Mouse (Mus musculus): ENCODE measurements around the gene Fancc. TPM values are rescaled to one million over a fixed set of nuclear protein-coding genes. Genes with fewer than 3 reads are reported as not detected.
A peak's percentile ranks its signal among the peaks of the same experiment; 100 is the strongest.

Fancc gene
- 10 to 100 TPM in 2 of 3 experiments, 1 to 10 TPM in 1; 8.5 to 18.0 (median 14.4) TPM for polyA plus RNA-seq (2017; shearing (Covaris generic))

GRCm38 (mm10) chr13:63496646-63497582 lies at the start of gene Fancc:
Fancc (minus strand) TSS chr13:63497278.
- ATAC-seq: peak; percentile 48

DNA sequence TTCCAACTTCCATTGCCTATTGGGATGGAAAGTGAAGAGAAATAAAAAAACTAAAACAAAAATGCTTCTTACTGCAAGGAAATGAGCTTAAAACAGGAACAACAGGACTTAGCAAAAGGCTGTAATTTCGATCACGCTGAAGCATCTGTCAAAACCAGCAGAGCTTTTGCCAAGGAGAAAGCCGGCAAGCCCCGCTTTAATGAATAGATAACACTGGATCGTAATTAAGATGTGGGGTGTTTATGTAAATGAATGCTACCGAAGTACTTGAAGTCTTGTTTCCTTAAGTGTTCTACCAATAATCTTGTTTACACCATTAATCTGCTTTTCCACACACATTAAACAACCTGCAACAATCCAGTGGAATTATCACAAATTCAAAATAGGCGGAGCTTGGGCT lies 48.2 kb upstream of the Fancc start:
- no peak for ATAC-seq

GRCm38 (mm10) chr13:63544967-63545253 lies 47.8 kb upstream of the Fancc start:
- no peak for ATAC-seq

DNA sequence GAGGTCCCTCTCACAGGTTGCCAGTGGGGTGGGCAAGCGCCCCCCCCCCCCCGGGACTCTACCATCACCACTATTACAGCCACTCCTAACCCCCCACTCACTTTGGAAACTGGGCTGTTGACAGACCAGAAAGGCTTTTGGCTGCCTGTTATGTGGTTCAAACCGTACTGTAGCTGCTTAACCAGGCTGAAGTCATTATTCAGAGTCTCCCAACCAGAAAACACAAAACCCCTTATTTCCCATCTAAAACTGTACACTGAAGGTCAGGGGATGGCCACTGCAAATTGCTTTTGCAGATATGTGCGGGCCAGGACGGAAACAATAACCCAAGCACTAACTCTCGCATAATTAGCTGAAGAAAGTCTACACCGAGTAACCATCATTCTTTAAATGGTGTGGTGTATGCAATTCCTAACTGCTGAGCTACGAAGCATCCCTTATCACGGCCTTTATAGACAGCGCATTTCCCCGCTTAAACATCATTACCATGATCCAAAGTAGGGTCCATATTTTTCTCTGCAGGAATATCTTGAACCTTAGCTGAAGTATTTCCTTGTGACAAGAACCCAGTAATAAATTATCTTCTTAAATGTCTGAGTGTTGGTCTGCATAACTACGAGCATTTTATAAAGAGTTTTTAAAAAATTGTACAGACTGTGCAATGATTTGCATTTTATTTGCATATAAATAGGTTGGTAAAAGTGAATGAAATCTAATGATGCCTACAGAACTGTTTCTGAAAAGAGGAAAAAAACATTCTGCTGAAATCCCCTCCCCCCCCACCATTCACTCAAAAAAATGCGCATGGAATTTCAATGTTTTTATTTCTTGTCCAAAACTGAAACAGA lies 47.3 kb upstream of the Fancc start:
- ATAC-seq: no peak

- ATAC-seq: no peak
Observed at GRCm38 (mm10) chr13:63543459-63543858, 46.4 kb upstream of the Fancc start.

- ATAC-seq: no peak
Observed at GRCm38 (mm10) chr13:63542796-63543384, 45.8 kb upstream of the Fancc start.

GRCm38 (mm10) chr13:63541510-63541909 lies 44.4 kb upstream of the Fancc start:
- peak; percentile 28 for ATAC-seq

DNA sequence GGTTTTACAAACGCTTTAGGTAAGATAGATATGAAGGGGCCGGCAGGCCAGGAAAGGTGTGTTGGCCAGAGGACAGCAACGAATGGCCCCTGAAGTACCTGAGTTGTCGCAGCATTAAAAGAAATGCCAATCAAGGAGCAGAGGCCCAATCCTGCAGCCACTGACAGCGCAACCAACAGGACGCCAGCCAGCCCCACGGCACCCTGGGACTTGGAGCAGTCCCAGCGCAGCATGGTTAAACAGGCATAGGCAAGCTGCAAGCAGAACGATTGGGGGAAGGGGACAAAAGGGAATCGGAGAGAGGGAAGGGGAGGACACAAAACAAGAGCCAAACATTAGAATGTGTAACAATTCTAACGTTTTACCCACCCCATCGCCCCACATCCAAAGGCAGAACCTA lies 43.5 kb upstream of the Fancc start:
- ATAC-seq: no peak

- ATAC-seq: no peak
Observed at GRCm38 (mm10) chr13:63534981-63535380, 37.9 kb upstream of the Fancc start.

GRCm38 (mm10) chr13:63530857-63531256 lies 33.8 kb upstream of the Fancc start:
- ATAC-seq: no peak

DNA sequence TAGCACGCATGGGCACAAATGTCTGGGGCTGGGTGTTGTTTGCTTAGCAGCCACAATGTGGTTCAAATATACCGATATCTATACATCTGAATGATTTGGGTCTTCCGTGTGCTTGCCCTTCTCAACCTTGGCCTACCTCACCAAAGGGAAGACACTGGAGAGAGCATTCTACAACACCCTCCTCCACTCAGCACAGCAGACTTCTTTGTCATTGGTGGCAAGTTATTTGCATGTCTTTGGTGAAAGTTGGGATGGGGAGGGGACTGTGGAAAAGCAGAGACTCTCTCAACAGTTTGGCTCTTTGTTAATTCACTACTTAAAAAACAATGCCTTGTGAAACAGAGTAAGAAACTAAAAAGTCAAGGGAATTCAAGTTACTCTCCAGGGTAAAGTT lies 33.3 kb upstream of the Fancc start:
- no peak for ATAC-seq

GRCm38 (mm10) chr13:63529602-63530370 lies 32.7 kb upstream of the Fancc start:
- ATAC-seq: no peak

- no peak for ATAC-seq
Observed at GRCm38 (mm10) chr13:63528852-63529251, 31.8 kb upstream of the Fancc start.

GRCm38 (mm10) chr13:63528164-63528675 lies 31.1 kb upstream of the Fancc start:
- peak; percentile 94 for ATAC-seq

- no peak for ATAC-seq
Observed at GRCm38 (mm10) chr13:63525571-63526197, 28.6 kb upstream of the Fancc start.

DNA sequence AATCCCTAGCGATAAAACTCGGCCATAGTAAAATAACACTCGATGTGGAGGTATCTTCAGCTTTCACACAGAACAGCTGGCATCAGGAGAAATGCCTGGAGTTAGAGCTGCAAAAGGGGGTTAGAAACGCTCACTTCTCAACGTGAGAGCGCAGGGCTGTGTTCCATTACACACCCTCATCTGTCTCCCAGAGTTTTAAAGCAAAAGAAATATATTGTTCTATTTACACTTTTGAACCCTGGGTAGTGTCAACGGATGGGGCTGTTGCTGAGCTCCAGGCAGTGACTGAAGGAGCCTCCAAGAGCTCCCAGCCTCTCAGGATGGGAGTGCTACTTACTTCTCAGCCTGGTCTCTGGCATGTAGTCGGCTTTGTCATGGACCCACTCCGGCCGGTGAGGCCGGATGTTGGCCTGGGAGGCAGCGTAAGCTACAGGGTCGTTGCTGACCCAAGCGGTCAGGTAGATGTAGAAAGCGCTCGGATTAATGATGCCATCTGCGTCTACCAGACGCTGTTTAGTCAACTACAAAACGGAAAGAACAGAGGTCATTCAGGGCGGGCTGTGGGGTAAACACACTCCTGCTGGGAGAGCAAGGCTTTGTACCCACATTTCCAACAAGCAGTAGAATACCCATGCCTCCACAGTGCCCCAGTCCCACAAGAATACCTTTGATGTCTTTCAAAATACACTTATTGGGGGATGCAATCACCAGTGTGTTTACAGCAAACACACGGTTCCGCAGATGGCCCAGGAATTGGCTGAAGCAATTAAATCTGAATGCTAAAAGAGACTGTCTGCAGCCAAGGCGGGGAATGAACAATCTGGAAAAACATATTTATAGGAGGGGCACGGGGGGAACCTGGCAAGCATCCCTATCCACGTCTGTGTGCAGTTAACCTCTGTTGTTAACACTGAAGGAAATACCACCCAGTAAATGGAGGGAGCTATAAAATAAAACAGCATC lies 27.8 kb upstream of the Fancc start:
- ATAC-seq: no peak

GRCm38 (mm10) chr13:63524061-63524460 lies 27.0 kb upstream of the Fancc start:
- ATAC-seq: no peak

DNA sequence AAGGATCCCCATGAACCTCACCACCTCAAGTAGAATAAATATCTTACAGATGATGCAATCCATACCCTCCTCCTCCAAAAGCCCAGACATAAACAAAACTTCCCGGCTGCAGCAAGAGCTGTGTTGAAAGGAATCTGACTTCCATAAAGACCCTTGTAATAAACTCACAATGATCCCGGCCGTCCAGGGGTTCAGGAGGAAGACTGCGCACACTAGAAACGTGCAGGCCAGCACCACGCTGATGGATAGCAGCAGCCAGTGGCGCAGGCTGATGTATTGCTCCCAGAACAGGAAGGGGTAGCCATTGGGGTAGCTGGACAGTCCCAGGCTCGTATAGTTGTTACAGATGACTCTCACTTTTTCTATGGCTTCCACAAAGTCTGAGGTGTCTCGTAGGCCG lies 25.8 kb upstream of the Fancc start:
- ATAC-seq: no peak

DNA sequence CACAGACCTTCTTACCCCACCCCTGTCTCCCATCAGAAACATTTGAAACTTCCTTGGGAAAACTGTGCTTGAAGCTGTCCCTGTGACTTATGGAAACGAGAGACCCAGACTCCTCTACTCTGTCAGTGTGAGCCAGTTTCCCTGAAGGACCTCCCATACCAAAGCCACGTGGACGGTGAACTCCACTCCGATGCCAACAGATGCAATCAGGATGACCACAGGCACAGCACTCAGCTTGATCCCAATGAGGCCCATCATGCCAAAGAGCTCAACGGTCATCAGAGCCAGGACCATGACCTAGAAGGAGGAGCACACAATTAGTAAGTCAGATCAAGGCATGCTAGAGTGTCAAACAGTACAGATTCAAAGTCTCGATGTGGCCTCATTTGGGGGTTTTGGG lies 23.0 kb upstream of the Fancc start:
- no peak for ATAC-seq

DNA sequence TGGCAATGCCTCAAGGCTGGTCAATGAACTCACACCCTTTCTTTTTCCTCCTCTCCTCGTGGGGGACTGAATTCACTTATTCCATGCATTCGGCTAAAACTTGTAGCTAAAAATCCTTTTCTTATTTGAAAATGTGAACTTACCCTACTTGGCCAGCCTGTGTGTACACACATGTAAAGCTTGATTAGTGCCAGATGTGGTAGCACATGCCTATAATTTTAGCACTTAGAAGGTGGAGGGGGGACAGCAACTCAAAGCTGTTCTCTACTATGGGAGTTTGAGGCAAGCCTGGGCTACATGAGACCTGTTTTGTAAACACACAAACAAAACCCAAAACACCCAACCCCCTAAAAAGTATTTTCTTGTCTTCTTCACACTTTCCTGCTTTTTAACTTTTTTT lies 19.5 kb upstream of the Fancc start:
- ATAC-seq: no peak

DNA sequence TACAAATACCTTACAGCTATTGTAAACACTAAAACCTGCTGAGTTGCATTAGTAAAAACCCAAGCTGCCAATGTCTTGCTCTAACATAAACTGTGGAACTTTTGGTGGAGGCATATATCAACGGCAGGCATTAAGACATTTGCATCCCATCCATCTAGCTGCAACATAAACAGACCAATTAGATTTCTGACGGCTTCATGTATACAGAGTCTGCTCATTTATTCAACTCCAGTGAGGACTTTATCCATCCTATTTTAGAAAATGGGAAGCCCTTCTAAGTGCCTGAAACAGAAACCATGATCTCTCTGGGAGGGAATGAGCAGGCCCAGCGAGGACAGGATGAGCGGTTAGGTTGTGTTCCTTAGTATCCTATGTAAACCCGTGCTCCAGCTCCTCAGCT lies 18.5 kb upstream of the Fancc start:
- ATAC-seq: no peak

All from inflammation-experienced regulatory T-cells, adult 6 months (primary cell).